Comparison of ENCODE assay signal across 8 mouse cellular contexts in the genomic region with DNA sequence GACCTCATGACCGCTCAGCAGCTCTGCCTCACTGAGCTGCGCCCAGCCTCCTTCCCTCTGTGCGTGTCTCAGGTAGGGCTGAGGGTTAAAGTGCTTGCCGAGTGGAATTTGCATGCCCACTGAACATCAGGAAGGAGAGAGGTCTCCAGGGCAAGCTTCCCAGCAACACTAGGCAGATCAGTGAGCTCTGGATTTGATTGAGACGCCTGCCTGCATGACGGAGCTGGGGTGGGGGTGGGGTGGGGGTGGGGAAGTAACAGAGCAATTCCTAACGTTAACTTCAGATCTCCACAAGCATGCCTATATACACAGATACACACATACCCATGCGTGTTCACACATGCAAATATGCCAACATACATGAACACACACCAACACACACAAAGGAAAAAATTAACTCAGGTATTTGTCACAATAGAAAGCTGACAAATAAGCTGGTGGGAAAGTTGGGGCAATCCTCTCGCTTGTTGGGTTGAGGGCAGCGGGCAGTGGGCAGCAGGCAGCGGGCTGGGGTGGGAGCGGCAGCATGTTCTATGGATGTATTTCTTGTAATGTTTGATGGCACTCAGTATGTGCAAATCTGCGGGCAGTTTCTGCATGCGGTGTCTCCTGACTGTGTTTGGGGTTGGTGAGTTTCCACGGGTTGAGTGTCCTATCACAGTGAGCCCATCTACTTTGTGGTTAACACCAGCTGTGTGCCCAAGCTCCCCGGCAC. TPM values are rescaled to one million over a fixed set of nuclear protein-coding genes. Genes with fewer than 3 reads are reported as not detected.
DNase-seq lines count a peak whose midpoint lies in the region; ATAC-seq and TF ChIP-seq lines count a peak whose summit lies in the region.
"Had no signal": no experiment of that assay in that cellular context is flagged by ENCODE, and none has a peak within 500 bp of the region (broad histone marks: within the 10 kb centered on the region; RNA-seq: fewer than 3 reads in every experiment).

No protein-coding gene starts in this region.

- no peaks in the 10 kb centered on the region for H3K9me3 ChIP-seq in heart, postnatal 0 days (replicated peaks; ENCODE audit: control insufficient read depth, low read length)

- H3K36me3 ChIP-seq in heart, postnatal 0 days (replicated peaks; ENCODE audit: control insufficient read depth, insufficient read depth, low read length): peaks cover 10% of the 10 kb centered on the region
- peaks cover 10% of the 10 kb centered on the region for H3K36me3 ChIP-seq in small intestine, adult 2 months (ENCODE audit: control insufficient read depth, insufficient read depth, low read length)

- 0 out of 2 replicates have a peak, but pooled peaks cover 9% of the 10 kb centered on the region for H3K4me1 ChIP-seq in heart, postnatal 0 days (ENCODE audit: control insufficient read depth, insufficient read depth)
- H3K4me1 ChIP-seq in small intestine, adult 2 months (ENCODE audit: control insufficient read depth, insufficient read depth, insufficient read length, low read length): peaks cover 5% of the 10 kb centered on the region

- TF ChIP-seq CTCF in heart, postnatal 0 days (IDR thresholded peaks at IDR 0.05; ENCODE audit: low read depth): no peak
- TF ChIP-seq CTCF in small intestine, adult 2 months (IDR thresholded peaks at IDR 0.05; ENCODE audit: extremely low read depth, insufficient read length, insufficient replicate concordance, low read depth, low read length): no peak

- DNase-seq in urinary bladder, postnatal 14 days (ENCODE audit: low spot score): peak; percentile 60
- no peak for DNase-seq in urinary bladder, postnatal 36 days (ENCODE audit: low spot score in 2 of 2)
- DNase-seq in embryo, embryonic 11.5 days (ENCODE audit: low read depth, low spot score): peak; percentile 54
- peak; percentile 65 for DNase-seq in heart, postnatal 0 days (ENCODE audit: low spot score)
- peak; percentile 86 for DNase-seq in kidney, postnatal 14 days
- DNase-seq in lung, postnatal 4 days: peak; percentile 50 to 67

- H3K9ac ChIP-seq in heart, postnatal 0 days (replicated peaks; ENCODE audit: low read depth, low read length): peak overlapping the region; percentile 72

- H3K4me2 ChIP-seq in heart, postnatal 0 days (ENCODE audit: low read depth, low read length): peak overlapping the region; percentile 94

- H3K27me3 ChIP-seq in heart, postnatal 0 days (ENCODE audit: control insufficient read depth, insufficient read depth, low read length): no peaks in the 10 kb centered on the region
- H3K27me3 ChIP-seq in small intestine, adult 2 months (ENCODE audit: control insufficient read depth, insufficient read depth, low read length): no peaks in the 10 kb centered on the region

- TF ChIP-seq POLR2A in small intestine, adult 2 months (IDR thresholded peaks at IDR 0.05; ENCODE audit: low read depth, low read length): 0 out of 2 replicates have a peak, but pooled peaks have one; percentile 21

- TF ChIP-seq EP300 in heart, postnatal 0 days (IDR thresholded peaks at IDR 0.05; ENCODE audit: low read depth): no peak

- peak overlapping the region; percentile 54 for H3K4me3 ChIP-seq in heart, postnatal 0 days (ENCODE audit: low read depth, low read length)
- H3K4me3 ChIP-seq in small intestine, adult 2 months (ENCODE audit: low read depth, low read length): peak overlapping the region; percentile 60

- peak; percentile 67 for ATAC-seq in heart, postnatal 0 days (ENCODE audit: insufficient read depth, low read depth)

- peak overlapping the region; percentile 73 for H3K27ac ChIP-seq in heart, postnatal 0 days (ENCODE audit: low read depth)
- peak overlapping the region; percentile 58 for H3K27ac ChIP-seq in small intestine, adult 2 months (ENCODE audit: insufficient read depth, low read depth, low read length)

- 2% methylated on average over 16 of the region's 16 CpGs for WGBS in heart, postnatal 0 days
- WGBS in small intestine, adult 2 months: 2% methylated on average over 16 of the region's 16 CpGs

RNA-seq across cellular contexts. Expression of a gene that starts 12.3 kb away (rescaled TPM):
- 105 and 799 TPM in 2 replicates for total RNA-seq in heart, postnatal 0 days (2014; rRNA removed; ENCODE audit: low replicate concordance)
- polyA plus RNA-seq in heart, postnatal 0 days (2015; fragmentation: Nextera tagmentation; extraction: Ambion mirVana): 109 and 112 TPM in 2 replicates
- 59.2 and 86.9 TPM in 2 replicates for polyA plus RNA-seq in small intestine, adult 2 months (2012; rRNA removed)

RNA-seq across cellular contexts. Expression of a gene that starts 12.6 kb away (rescaled TPM):
- 40.0 and 80.7 TPM in 2 replicates for total RNA-seq in heart, postnatal 0 days (2014; rRNA removed; ENCODE audit: low replicate concordance)
- polyA plus RNA-seq in heart, postnatal 0 days (2015; fragmentation: Nextera tagmentation; extraction: Ambion mirVana): 131 and 137 TPM in 2 replicates
- 24.6 and 45.2 TPM in 2 replicates for polyA plus RNA-seq in small intestine, adult 2 months (2012; rRNA removed)

RNA-seq across cellular contexts. Expression of a gene that starts 16.1 kb away (rescaled TPM):
- total RNA-seq in heart, postnatal 0 days (2014; rRNA removed; ENCODE audit: low replicate concordance): not detected in 2 replicates
- not detected in 2 replicates for polyA plus RNA-seq in heart, postnatal 0 days (2015; fragmentation: Nextera tagmentation; extraction: Ambion mirVana)
- 0.15 TPM in 1 of 2 replicates, not detected in the other for polyA plus RNA-seq in small intestine, adult 2 months (2012; rRNA removed)
- total RNA-seq: layer of hippocampus, adult 18-20 months had no signal

RNA-seq across cellular contexts. Expression of a gene that starts 20.8 kb away (rescaled TPM):
- total RNA-seq in heart, postnatal 0 days (2014; rRNA removed; ENCODE audit: low replicate concordance): 356 and 427 TPM in 2 replicates
- polyA plus RNA-seq in heart, postnatal 0 days (2015; fragmentation: Nextera tagmentation; extraction: Ambion mirVana): 84.4 and 88.5 TPM in 2 replicates
- polyA plus RNA-seq in small intestine, adult 2 months (2012; rRNA removed): 351 and 819 TPM in 2 replicates

RNA-seq across cellular contexts. Expression of a gene that starts 35.5 kb away (rescaled TPM):
- total RNA-seq in heart, postnatal 0 days (2014; rRNA removed; ENCODE audit: low replicate concordance): 516 and 816 TPM in 2 replicates
- polyA plus RNA-seq in heart, postnatal 0 days (2015; fragmentation: Nextera tagmentation; extraction: Ambion mirVana): 1,339 and 1,426 TPM in 2 replicates
- 47.5 and 165 TPM in 2 replicates for polyA plus RNA-seq in small intestine, adult 2 months (2012; rRNA removed)

Comparison
In these comparisons a context has a peak if more than half of its experiments do, and no peak if none do; other contexts are left out.
1. DNase-seq: peak in urinary bladder, postnatal 14 days (single experiment), embryo, embryonic 11.5 days (single experiment), heart, postnatal 0 days (single experiment), kidney, postnatal 14 days (single experiment) and lung, postnatal 4 days (2 of 2); none in urinary bladder, postnatal 36 days (0 of 2).